Mouse (Mus musculus) neural tube, embryonic 13.5 days (tissue): Measurements from ENCODE around the gene Farp1. TPM values are rescaled to one million over a fixed set of nuclear protein-coding genes. Genes with fewer than 3 reads are reported as not detected.
A peak's percentile ranks its signal among the peaks of the same experiment; 100 is the strongest.

Experiments used
- ATAC-seq: fragments of 200-750 bp; cut with Nextera tagmentation; 2 replicates; pipeline ENCODE4 v1.8.0; 2017; ENCODE audit warnings: low read depth, mild to moderate bottlenecking, moderate TSS enrichment, moderate library complexity
- H3K27ac ChIP-seq: fragments of 300-500 bp; sonication (generic); replicated peaks from 2 replicates; pipeline ENCODE4 v1.5.1; 2015; ENCODE audit warnings: moderate library complexity, mild to moderate bottlenecking, inconsistent platforms
- H3K27me3 ChIP-seq: fragments of 300-500 bp; sonication (generic); 2 replicates; pipeline ENCODE4 v1.6.1; 2015; ENCODE audit warnings: mild to moderate bottlenecking, inconsistent platforms
- H3K36me3 ChIP-seq: fragments of 300-500 bp; sonication (generic); 2 replicates; pipeline ENCODE4 v1.6.1; 2015; ENCODE audit warnings: mild to moderate bottlenecking, inconsistent platforms
- H3K4me1 ChIP-seq: fragments of 300-500 bp; sonication (generic); replicated peaks from 2 replicates; pipeline ENCODE4 v1.6.1; 2015; ENCODE audit warnings: inconsistent platforms
- H3K4me2 ChIP-seq: fragments of 300-500 bp; sonication (generic); 2 replicates; pipeline ENCODE4 v1.6.1; 2015; ENCODE audit warnings: inconsistent platforms, mild to moderate bottlenecking, moderate library complexity
- H3K4me3 ChIP-seq: fragments of 300-500 bp; sonication (generic); 2 replicates; pipeline ENCODE4 v1.5.1; 2015; ENCODE audit warnings: mild to moderate bottlenecking, inconsistent platforms
- H3K9ac ChIP-seq: fragments of 300-500 bp; sonication (generic); 2 replicates; pipeline ENCODE4 v1.6.1; 2015; ENCODE audit warnings: moderate library complexity, mild to moderate bottlenecking, inconsistent platforms
- H3K9me3 ChIP-seq: fragments of 300-500 bp; sonication (generic); 2 replicates; pipeline ENCODE4 v1.6.1; 2016; ENCODE audit warnings: inconsistent platforms
- WGBS: fragments of 180-500 bp; shearing (Covaris S2); methylation state at CpG from one replicate; pipeline ENCODE4 v1.1.7; 2015; 5-methylcytosine and 5-hydroxymethylcytosine counted together
- polyA plus RNA-seq: library from polyadenylated mRNA; unstranded; fragments of >200 nt; fragmentation: Nextera tagmentation; extraction: Ambion mirVana; gene quantifications from 2 replicates; pipeline ENCODE4 v1.2.1, GENCODE M21; 2015

The Farp1 gene
- 21.0 and 21.2 TPM in 2 replicates for polyA plus RNA-seq

GRCm38 (mm10) chr14:121034973-121035662 lies at the start of gene Farp1:
TSS of gene Farp1 (plus strand) at chr14:121035200.
- WGBS = under 1% methylated on average over 57 of the region's 61 CpGs
- peaks cover 45% of the 10 kb centered on the region for H3K4me1 ChIP-seq
- H3K9me3 ChIP-seq = no peaks in the 10 kb centered on the region
- H3K9ac ChIP-seq = peak within 1 kb of the TSS; percentile 94
- peak; percentile 93 for ATAC-seq
- peak within 1 kb of the TSS; percentile 89 for H3K4me3 ChIP-seq
- no peaks in the 10 kb centered on the region for H3K36me3 ChIP-seq
- H3K4me2 ChIP-seq = peak within 1 kb of the TSS; percentile 93
- peaks cover 17% of the 10 kb centered on the region for H3K27me3 ChIP-seq
- H3K27ac ChIP-seq = peak within 1 kb of the TSS; percentile 85

DNA sequence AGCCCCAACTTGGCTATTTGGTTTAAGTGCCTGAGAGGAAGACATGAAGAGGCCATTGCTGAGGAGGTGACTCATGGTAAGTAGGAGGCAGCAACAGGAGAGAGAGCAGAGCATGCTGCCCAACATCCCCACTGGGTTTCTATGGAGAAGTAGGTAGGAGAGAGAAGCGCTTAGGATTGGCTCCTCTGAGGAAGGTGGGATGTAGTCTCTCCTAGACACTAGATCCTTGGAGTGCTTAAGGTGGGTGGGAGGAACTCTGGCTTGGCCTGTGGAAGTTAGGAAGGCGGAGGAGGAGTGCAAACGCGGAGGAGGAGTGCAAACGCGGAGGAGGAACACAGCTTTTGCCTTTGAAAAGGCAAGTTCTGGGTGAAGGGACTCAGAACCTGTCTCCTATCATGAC lies 45.9 kb upstream of the Farp1 start:
- no peaks in the 10 kb centered on the region for H3K9me3 ChIP-seq
- H3K4me3 ChIP-seq = no peak overlapping the region
- no peak overlapping the region for H3K4me2 ChIP-seq
- H3K27me3 ChIP-seq = no peaks in the 10 kb centered on the region
- ATAC-seq = no peak
- H3K36me3 ChIP-seq = no peaks in the 10 kb centered on the region
- no peak overlapping the region for H3K9ac ChIP-seq
- no peak overlapping the region for H3K27ac ChIP-seq
- 65% methylated on average over 6 of the region's 6 CpGs for WGBS
- no peaks in the 10 kb centered on the region for H3K4me1 ChIP-seq

DNA sequence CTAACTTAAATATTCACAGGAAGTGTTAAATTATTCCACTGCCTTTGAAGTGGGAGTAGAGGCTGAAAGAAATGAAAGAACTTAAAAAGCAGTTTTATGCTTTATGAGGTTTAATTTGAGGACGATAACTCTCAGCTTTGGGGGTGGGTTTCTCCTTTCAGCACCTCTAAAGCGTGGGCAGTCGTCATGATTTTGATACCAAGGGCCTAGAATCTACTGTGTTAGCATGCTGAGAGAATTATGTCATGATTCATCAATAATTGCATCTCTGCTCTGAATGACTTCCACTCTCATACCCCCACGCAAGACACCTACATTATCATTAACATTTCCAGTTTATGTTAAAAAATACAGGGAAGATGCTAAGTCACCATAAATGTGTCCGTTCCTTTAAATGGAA lies 37.3 kb upstream of the Farp1 start:
- Histone ChIP-seq H3K9ac (no peak overlapping the region), H3K27ac (no peak overlapping the region), H3K27me3 (no peaks in the 10 kb centered on the region), H3K36me3 (no peaks in the 10 kb centered on the region), H3K4me3 (no peak overlapping the region), H3K4me1 (no peaks in the 10 kb centered on the region), H3K4me2 (no peak overlapping the region), H3K9me3 (no peaks in the 10 kb centered on the region)
- no peak for ATAC-seq
- 92% methylated on average over 5 of the region's 5 CpGs for WGBS

- Histone ChIP-seq H3K4me2 (no peak overlapping the region), H3K27ac (no peak overlapping the region), H3K4me1 (no peaks in the 10 kb centered on the region), H3K4me3 (no peak overlapping the region), H3K9ac (no peak overlapping the region), H3K36me3 (no peaks in the 10 kb centered on the region), H3K27me3 (no peaks in the 10 kb centered on the region), H3K9me3 (no peaks in the 10 kb centered on the region)
- WGBS = 42% methylated on average over 12 of the region's 12 CpGs
- ATAC-seq = no peak
These were observed 34.2 kb upstream of the Farp1 start for GRCm38 (mm10) chr14:121000561-121001340.

DNA sequence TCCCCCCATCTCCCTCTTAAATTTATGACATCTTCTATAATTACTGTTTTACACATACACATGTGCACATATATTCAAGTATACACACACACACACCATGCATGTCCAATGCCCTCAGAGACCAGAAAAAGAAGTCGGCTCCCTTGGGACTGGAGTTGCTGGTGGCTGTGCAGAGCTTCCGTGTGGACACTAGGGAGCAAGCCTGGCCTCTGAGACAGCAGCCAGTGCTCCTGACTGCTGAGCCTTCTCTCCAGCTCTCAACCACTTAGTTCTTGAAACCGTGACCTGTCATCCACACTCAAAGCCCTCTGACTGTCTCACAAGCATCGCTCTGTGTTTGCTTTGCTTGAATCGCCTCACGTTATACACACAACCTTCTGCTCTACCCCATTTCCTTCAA lies 29.4 kb upstream of the Farp1 start:
- H3K4me3 ChIP-seq = no peak overlapping the region
- H3K36me3 ChIP-seq = no peaks in the 10 kb centered on the region
- ATAC-seq = no peak
- no peak overlapping the region for H3K4me2 ChIP-seq
- no peak overlapping the region for H3K9ac ChIP-seq
- H3K4me1 ChIP-seq = no peaks in the 10 kb centered on the region
- no peak overlapping the region for H3K27ac ChIP-seq
- 91% methylated on average over 6 of the region's 6 CpGs for WGBS
- no peaks in the 10 kb centered on the region for H3K9me3 ChIP-seq
- no peaks in the 10 kb centered on the region for H3K27me3 ChIP-seq

- H3K9me3 ChIP-seq = no peaks in the 10 kb centered on the region
- no peak for ATAC-seq
These were observed 29.0 kb upstream of the Farp1 start for GRCm38 (mm10) chr14:121006021-121006420.

DNA sequence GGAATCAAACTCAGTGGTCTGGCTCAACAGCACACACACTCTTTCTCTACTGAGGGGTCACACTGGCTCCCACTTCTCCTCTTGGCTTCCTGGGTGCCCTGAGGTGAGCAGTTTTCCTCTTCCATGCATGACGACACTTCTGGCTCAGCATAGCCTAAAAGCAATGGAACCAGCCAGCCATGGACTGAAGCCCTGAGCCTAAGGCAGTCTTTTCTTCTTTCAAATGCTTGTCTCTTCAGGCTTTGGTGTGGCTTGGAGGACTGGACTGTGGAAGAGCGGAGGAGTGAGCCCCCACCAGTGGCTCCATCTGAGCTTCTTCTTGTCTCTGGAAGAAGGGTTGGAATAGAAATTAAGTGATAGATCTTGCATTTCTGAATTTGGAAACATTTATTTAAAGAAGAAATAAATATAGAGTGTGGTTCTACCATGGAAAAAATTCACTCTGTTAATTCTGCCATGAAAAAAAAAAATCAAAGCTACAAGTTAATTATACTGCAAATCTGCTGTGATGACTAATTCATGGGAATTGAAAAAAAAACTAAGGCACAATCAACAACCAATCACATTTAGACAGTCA lies 19.8 kb upstream of the Farp1 start:
- no peak overlapping the region for H3K4me3 ChIP-seq
- ATAC-seq = no peak
- H3K9me3 ChIP-seq = no peaks in the 10 kb centered on the region
- no peak overlapping the region for H3K27ac ChIP-seq
- 90% methylated on average over 2 of the region's 2 CpGs for WGBS
- no peaks in the 10 kb centered on the region for H3K36me3 ChIP-seq
- no peaks in the 10 kb centered on the region for H3K27me3 ChIP-seq
- H3K9ac ChIP-seq = no peak overlapping the region
- H3K4me1 ChIP-seq = no peaks in the 10 kb centered on the region
- no peak overlapping the region for H3K4me2 ChIP-seq

More at GRCm38 (mm10) chr14:121006021-121006420, 29.0 kb upstream of the Farp1 start:
- Histone ChIP-seq H3K9ac (no peak overlapping the region), H3K4me1 (no peaks in the 10 kb centered on the region), H3K4me3 (no peak overlapping the region), H3K27ac (no peak overlapping the region), H3K36me3 (no peaks in the 10 kb centered on the region), H3K27me3 (no peaks in the 10 kb centered on the region), H3K4me2 (no peak overlapping the region)
- 96% methylated on average over 8 of the region's 8 CpGs for WGBS

DNA sequence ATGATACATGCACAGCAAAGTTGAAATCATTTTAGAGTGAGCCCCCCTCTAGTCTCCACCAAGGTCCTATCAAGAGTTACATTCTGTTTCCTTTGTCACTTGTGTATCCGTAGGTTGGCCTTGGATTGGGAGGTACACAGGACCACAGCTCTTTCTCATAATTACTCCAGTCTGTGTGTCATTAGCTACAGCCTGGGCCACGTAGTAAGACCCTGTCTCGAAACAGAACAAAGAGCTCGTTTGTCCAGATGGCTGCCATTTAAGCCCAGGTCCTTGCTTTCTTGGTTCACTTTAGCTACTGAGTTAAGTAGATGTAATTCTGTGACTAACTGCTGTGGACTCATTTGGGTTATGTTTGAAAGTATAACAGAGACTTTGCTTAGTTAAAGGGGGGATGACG lies 12.6 kb upstream of the Farp1 start:
- H3K4me2 ChIP-seq = no peak overlapping the region
- peaks cover 2% of the 10 kb centered on the region; the same call in 1 of the 2 replicates for H3K27me3 ChIP-seq
- no peak overlapping the region for H3K9ac ChIP-seq
- H3K4me1 ChIP-seq = no peaks in the 10 kb centered on the region
- H3K27ac ChIP-seq = no peak overlapping the region
- 72% methylated on average over 5 of the region's 5 CpGs for WGBS
- H3K9me3 ChIP-seq = no peaks in the 10 kb centered on the region
- H3K4me3 ChIP-seq = no peak overlapping the region
- no peak for ATAC-seq
- H3K36me3 ChIP-seq = no peaks in the 10 kb centered on the region

DNA sequence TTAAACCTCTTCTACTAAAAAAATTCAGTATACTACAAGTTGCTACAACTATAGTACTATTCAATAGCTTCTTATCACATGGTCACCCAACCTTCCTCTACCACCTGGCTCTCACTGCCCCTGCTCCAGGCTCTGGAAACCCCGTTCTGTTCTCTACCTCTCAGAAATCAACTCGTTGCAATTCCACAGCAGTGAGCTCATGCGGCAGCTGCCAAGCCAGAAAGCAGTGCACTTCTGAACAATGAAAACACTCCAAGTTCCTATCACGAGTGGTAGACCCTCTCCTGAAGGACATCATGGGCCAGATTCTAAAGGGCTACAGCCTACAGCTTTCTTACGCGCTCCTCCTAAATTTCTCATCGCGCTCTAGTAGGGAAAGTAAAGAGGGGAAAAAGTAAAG lies 9.6 kb upstream of the Farp1 start:
- H3K27me3 ChIP-seq = peaks cover 2% of the 10 kb centered on the region; the same call in 1 of the 2 replicates
- 81% methylated on average over 8 of the region's 8 CpGs for WGBS
- no peak for ATAC-seq
- H3K9me3 ChIP-seq = no peaks in the 10 kb centered on the region
- H3K4me3 ChIP-seq = no peak overlapping the region
- H3K4me1 ChIP-seq = no peaks in the 10 kb centered on the region
- no peak overlapping the region for H3K9ac ChIP-seq
- no peak overlapping the region for H3K27ac ChIP-seq
- no peak overlapping the region for H3K4me2 ChIP-seq
- no peaks in the 10 kb centered on the region for H3K36me3 ChIP-seq

- H3K27ac ChIP-seq = no peak overlapping the region
- H3K36me3 ChIP-seq = no peaks in the 10 kb centered on the region
- H3K9me3 ChIP-seq = no peaks in the 10 kb centered on the region
- ATAC-seq = no peak
- no peak overlapping the region for H3K4me3 ChIP-seq
- 70% methylated on average over 2 of the region's 2 CpGs for WGBS
- peaks cover 17% of the 10 kb centered on the region for H3K27me3 ChIP-seq
- H3K4me1 ChIP-seq = peaks cover 14% of the 10 kb centered on the region
- H3K9ac ChIP-seq = no peak overlapping the region
- no peak overlapping the region for H3K4me2 ChIP-seq
These were observed 3.6 kb upstream of the Farp1 start for GRCm38 (mm10) chr14:121031396-121031795.

GRCm38 (mm10) chr14:121034525-121034924 lies 475 bp upstream of the Farp1 start:
- no peak overlapping the region for H3K27ac ChIP-seq
- H3K27me3 ChIP-seq = peaks cover 17% of the 10 kb centered on the region
- no peak for ATAC-seq
- H3K9ac ChIP-seq = peak overlapping the region; percentile 94
- 13% methylated on average over 10 of the region's 10 CpGs for WGBS
- H3K9me3 ChIP-seq = no peaks in the 10 kb centered on the region
- H3K4me2 ChIP-seq = peak overlapping the region; percentile 93
- H3K4me3 ChIP-seq = peak overlapping the region; percentile 89
- peaks cover 40% of the 10 kb centered on the region for H3K4me1 ChIP-seq
- no peaks in the 10 kb centered on the region for H3K36me3 ChIP-seq
